Mouse (Mus musculus) heart, postnatal 25 days (tissue): ENCODE measurements around the gene Mpzl1. TPM values are rescaled to one million over a fixed set of nuclear protein-coding genes. Genes with fewer than 3 reads are reported as not detected.

ENCODE experiments used
- DNase-seq: peaks from one replicate; pipeline ENCODE4 v3.0.0; 2022; ENCODE audit warnings: low spot score
- intact Hi-C: fragments of 180-260 bp; cut with DNase I; formaldehyde crosslinking; loops from one replicate; pipeline ENCODE4 v1.15.1; 2025
- total RNA-seq, 2 experiments: library from RNA; stranded (reverse); gene quantifications; 2 replicates each; pipeline ENCODE4 v1.2.3; 2021

Mpzl1 gene
- total RNA-seq, 2 experiments from 2014 or later, result 20.8 to 20.9 TPM

GRCm38 (mm10) chr1:165661191-165661590 lies 26.9 kb upstream of the Mpzl1 start:
- intact Hi-C loops, result loop anchor here (1.0 to 10.0 kb wide), 4 partner anchors 48 to 494 kb away; partner anchors contain the start of genes Pou2f1 and Rcsd1
- DNase-seq, result no peak

GRCm38 (mm10) chr1:165660774-165661173 lies 26.4 kb upstream of the Mpzl1 start:
- intact Hi-C loops, result loop anchor here (1.0 to 10.0 kb wide), 4 partner anchors 48 to 494 kb away; partner anchors contain the start of genes Pou2f1 and Rcsd1

GRCm38 (mm10) chr1:165658602-165659001 lies 24.3 kb upstream of the Mpzl1 start:
- intact Hi-C loops, result loop anchor here (1.0 to 5.0 kb wide), 2 partner anchors 75 to 294 kb away; no protein-coding TSS in a partner anchor

More at GRCm38 (mm10) chr1:165660774-165661173, 26.4 kb upstream of the Mpzl1 start:
- no peak for DNase-seq

GRCm38 (mm10) chr1:165655482-165655881 lies 21.1 kb upstream of the Mpzl1 start:
- intact Hi-C loops, result loop anchor here (5.0 kb wide), 1 partner anchor 297 kb away; no protein-coding TSS in a partner anchor
- DNase-seq, result no peak

More at GRCm38 (mm10) chr1:165658602-165659001, 24.3 kb upstream of the Mpzl1 start:
- DNase-seq, result peak; percentile 55

DNA sequence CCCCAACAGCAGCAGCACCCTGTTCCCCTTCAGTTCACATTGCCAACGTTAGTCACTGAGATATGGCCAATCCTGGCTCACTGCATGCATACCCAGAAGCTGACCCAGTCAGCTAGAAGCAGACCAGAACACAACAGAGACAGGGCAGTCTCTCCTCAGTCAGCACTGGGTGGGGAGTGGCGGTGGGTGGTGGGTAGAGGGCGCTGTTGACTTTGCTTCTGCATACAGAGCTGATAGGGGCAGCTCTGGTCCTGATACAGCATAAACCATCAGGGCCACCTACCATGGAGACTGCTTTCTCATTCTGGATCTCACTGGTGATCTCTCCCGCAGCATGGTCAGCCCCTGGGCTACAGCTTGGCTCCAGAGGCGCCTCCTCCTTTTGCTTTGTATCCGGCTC lies 20.7 kb upstream of the Mpzl1 start:
- no peak for DNase-seq

DNA sequence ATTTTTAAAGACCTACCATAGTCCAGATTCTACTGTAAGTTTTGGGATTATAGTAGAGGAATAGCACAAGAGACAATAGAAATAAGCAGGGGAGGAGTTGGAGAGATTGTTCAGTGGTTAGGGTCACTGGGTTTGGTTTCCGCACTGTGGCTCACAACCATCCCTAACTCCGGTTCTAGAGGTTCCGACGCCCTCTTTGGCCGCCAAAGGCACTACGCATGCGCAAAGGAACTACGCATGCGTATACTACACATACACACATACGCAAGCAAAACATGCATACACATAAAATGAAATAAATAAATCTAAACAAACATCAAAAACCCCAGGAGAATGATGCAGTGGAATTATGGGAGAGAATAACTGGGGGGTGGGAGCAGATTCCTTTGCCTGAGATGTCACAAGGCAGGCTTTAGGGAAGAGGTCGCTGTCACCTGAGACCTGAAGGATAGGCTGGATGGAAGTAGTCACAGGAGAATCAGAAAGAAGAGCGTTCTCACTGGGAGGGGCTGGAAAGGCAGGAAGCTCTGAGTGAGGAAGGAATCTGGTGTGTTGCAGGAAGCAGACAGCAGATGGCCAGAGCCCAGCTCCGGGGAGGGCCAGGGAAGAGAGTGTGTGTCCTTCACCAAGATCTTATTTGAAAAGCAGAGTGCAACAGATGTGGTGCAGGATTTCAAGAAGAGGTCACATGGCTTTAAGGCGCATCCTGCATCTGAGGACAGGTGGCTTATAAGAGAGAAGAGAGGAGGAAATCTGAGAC lies 19.0 kb upstream of the Mpzl1 start:
- intact Hi-C loops, result no loop called here

More for the DNA sequence above, 20.7 kb upstream of the Mpzl1 start:
- intact Hi-C loops, result loop anchor here (5.0 kb wide), 1 partner anchor 297 kb away; no protein-coding TSS in a partner anchor

DNA sequence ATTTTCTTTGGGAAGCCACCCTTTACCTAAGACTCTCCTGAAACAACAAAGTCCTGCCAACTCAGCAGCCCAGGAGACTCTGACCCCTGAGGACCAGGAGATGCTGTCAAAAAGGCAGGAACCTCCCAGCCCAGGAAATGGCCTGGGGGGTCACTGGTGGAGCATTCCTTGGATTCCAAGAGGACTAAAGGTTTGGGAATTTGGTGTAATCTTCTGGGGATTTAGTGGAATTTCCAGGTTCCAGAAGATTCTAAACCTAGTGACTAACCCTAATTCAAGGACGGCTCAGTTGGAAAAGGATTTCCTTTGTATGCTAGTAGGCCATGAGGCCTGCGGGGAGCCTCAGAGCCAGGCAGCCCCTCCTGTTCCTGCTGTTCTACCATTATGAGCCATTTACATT lies 18.2 kb upstream of the Mpzl1 start:
- intact Hi-C loops, result no loop called here
- DNase-seq, result no peak

More for the DNA sequence above, 19.0 kb upstream of the Mpzl1 start:
- no peak for DNase-seq

- intact Hi-C loops, result no loop called here
- no peak for DNase-seq
These were observed 16.8 kb upstream of the Mpzl1 start for GRCm38 (mm10) chr1:165651158-165651557.

DNA sequence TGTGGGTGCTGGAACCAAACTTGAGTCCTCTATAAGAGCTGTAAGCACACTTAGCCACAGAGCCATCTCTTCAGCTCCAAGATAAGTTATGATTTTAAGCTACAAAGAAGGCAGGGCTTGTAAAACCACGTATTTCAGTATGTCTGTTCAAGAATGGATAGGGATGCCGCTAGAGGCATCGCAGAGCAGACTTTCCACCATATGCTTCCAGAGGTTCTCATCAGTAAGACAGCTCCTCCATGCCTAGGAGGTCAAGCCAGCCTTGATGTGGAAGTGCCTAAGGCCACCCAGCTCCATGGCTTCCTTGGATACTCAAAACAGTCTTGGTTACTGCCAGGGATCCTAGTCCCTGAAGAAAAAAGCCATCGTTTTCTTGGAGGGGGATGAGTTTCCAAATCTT lies 10.8 kb upstream of the Mpzl1 start:
- no peak for DNase-seq
- intact Hi-C loops, result no loop called here

- intact Hi-C loops, result loop anchor here (2.0 to 5.0 kb wide), 2 partner anchors 59 to 186 kb away; no protein-coding TSS in a partner anchor
- no peak for DNase-seq
These were observed 9.4 kb upstream of the Mpzl1 start for GRCm38 (mm10) chr1:165643735-165644134.

DNA sequence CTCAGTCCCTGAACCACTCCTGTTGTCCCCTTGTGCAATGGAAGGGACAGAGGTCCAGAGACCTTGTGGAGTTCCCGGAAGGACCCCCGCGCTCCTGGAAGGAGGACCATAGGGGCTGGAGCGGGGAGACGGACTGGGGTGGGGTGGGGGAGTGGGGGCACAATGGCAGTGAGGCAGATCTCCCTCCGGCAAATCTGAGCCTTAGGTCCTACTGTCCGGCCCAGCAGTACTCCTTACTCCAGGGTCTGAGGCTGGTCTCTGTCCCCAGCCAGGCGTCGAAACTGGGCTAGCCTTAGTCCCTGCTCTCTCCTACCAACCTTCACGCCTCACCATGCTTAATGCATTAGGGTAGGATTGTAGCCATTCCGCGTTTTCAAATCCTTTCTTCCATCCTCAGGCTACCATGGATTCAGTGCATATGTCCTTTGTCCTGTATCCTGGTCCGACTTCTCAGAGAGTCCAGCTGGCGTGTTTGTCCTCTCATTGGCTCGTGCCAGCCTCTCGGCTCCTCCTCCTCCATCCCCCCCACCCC lies 8.5 kb upstream of the Mpzl1 start:
- intact Hi-C loops, result loop anchor here (2.0 to 5.0 kb wide), 2 partner anchors 58 to 186 kb away; no protein-coding TSS in a partner anchor
- DNase-seq, result no peak

- peak; percentile 81 for DNase-seq
- intact Hi-C loops, result loop anchor here (2.0 to 5.0 kb wide), 2 partner anchors 57 to 185 kb away; no protein-coding TSS in a partner anchor
These were observed 7.7 kb upstream of the Mpzl1 start for GRCm38 (mm10) chr1:165641786-165642771.

- intact Hi-C loops, result loop anchor here (5.0 kb wide), 1 partner anchor 184 kb away; no protein-coding TSS in a partner anchor
- DNase-seq, result peak; percentile 56
These were observed 7.0 kb upstream of the Mpzl1 start for GRCm38 (mm10) chr1:165641271-165641771.

GRCm38 (mm10) chr1:165636289-165636688 lies 2.0 kb upstream of the Mpzl1 start:
- no peak for DNase-seq
- intact Hi-C loops, result no loop called here

GRCm38 (mm10) chr1:165635055-165635897 lies 938 bp upstream of the Mpzl1 start:
- intact Hi-C loops, result loop anchor here (2.0 kb wide), 1 partner anchor 52 kb away; no protein-coding TSS in a partner anchor
- no peak for DNase-seq

- intact Hi-C loops, result no loop called here
- DNase-seq, result no peak
These were observed 993 bp downstream of the Mpzl1 start for GRCm38 (mm10) chr1:165633345-165633744.

GRCm38 (mm10) chr1:165631136-165631535 lies 3.2 kb downstream of the Mpzl1 start:
- DNase-seq, result no peak
- intact Hi-C loops, result no loop called here

DNA sequence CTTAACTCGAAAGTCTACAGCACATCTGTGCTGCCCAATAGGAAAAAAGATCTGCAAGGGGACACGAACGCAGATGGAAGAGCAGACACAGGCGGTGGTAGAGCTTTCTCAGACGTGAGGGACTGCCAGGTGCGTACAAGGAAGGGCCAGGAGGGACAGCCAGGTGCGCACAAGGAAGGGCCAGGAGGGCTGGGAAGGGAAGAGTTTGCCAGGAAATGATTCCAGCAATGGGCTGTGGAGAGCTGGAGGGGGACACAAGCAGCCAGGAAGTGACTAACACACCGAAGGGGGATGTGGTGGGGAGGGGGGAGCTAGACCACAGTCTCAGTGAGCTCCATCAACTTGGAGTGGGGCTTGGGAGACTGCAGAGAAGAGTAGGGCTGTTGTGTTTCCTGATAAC lies 4.4 kb downstream of the Mpzl1 start:
- no peak for DNase-seq
- intact Hi-C loops, result no loop called here
